Mouse (Mus musculus): ENCODE data around the gene Sgta.
A peak's percentile ranks its signal among the peaks of the same experiment; 100 is the strongest.
"Not testable (repeated sequence)": the region's sequence is repeated elsewhere in the genome, so short reads cannot be mapped to it uniquely, and the experiment has no call there.

Sgta gene

DNA sequence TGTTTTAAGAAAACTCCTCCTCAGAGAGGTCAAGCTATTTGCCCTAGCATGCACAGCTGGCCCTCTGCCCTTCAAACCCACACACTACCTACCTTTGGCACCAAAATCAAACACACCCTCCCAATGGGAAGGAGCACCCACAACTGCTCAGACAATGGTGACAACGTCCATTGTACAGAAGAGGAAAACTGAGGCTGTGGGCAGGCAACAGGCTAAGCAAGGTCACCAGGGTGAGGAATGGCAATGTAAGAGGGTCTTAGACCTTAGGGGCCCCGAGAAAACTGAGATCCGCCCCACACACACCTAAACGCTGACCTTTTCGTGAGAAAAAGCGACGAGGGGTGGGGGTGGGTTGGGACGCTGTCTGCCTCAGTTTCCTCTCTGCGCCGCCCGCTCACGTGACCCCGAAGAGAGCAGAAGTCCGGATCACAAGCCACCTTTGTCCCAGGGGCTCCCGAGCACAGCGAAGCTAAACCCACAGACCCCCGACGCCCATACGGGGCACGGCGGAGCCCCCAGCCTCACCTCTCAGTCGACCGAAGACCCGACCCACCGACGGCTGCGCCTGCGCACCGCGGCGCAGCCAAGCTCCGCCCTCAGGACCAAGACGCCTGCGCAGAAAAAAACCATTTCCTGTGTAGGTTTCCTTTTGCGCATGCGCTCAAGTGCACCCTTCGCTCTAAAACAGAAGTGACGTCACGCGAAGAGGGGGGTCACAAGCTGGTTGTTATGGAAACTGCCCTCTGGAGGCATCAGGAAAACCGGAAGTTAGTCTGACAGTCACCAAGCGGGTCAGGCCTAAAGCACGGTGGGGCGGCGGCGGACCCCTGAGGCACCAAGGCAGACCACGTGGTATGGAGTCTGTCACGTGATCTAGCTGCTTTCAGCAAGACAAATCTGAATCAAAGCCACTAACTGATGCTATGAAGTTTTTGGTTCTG lies at the start of gene Sgta:
Gene Sgta (minus strand): TSS at position 579 of the 941 bp plus-strand sequence.
- peak; percentile 99 for DNase-seq (ENCODE audit: low read depth, low spot score)

- DNase-seq (ENCODE audit: low read depth, low spot score): peak; percentile 81
Measured at GRCm38 (mm10) chr10:81106113-81106721, 46.2 kb upstream of the Sgta start.

DNA sequence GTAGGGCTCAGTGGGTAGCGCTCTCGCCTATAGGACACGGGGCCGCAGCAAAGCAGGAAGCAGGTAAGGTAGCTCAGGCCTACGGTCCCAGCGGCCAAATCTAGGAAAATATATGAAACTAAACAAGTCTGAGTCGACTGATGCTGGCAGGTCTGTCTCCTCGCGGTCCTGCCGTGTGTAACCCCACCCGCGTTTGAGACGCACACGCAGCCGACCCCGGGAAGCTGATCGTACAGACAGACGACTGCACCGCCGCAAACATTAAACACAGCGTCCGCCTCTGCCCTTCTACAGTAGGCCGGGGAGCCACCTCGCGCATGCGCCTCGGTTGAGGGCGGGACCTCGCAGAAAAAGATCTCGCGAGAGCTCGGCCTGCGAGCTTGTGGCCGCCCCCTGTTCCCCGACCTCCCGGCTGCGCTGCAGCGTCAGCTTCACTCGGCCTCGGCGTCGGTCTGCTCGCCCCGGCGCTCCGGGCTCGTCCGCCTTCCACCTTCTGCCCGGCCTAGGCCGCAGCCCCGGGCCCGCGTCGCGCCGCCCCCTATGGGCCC lies 45.7 kb upstream of the Sgta start, which contains the start of gene Map2k2:
Gene Map2k2 (plus strand): TSS at position 351 of the 548 bp plus-strand sequence.
- DNase-seq (ENCODE audit: low read depth, low spot score): peak; percentile 99

DNA sequence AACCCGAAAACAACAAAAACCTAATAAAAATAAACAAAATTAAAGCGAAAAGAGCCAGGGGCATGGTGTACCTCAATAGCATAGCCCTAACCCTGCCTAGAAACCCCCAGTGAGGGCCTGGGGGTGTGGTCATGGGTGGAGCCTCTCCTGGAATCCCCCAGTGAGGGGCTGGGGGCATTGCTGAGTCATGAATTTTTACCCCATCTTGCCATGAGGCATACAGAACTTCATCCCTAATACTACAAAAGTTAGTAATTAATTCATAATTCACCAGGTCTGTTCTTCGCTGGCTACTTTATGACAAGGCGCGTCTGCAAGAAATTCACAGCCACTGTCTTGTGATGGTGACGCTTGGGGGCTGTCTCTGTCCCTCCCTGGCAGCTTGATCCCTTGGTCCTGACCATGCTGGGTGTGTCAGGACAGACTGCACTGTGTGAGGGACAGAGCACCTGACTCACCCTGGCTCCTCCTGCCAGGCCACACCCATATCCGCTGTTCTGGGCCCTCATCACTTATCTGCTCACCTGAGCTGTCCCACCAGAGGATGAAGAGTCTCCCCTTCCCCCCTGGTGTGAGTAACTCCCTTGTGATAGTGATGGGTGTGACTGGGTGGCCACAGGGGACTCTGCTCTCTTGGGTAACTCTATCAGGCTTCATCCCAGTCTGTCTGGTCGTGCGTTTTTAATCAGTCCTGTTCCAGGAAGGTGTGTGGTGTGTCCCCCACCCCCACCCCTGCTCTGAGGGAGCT lies 35.1 kb upstream of the Sgta start:
- DNase-seq (ENCODE audit: low read depth, low spot score): no peak

GRCm38 (mm10) chr10:81092465-81093250 lies 32.7 kb upstream of the Sgta start:
- no peak for DNase-seq (ENCODE audit: low read depth, low spot score)

DNA sequence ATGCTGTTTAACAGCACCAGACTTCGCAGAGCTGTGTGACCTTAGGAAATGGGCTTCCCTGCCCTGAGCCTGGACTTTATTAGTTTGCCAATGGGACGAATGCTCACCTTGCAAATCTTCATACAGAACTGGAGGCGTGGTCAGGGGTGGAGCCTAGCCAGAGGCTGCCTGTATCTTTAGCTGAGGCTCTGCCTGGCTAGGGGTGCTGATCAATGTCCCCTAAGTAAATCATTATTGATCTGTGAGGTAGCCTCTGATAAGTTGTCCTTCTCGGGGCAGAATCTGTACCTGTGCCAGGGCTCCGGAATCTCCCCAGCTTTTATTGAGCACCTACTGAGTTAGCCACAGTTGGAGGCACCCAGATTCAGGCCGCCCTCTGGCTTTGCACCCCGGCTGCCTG lies 30.6 kb upstream of the Sgta start:
- no peak for DNase-seq (ENCODE audit: low read depth, low spot score)

DNA sequence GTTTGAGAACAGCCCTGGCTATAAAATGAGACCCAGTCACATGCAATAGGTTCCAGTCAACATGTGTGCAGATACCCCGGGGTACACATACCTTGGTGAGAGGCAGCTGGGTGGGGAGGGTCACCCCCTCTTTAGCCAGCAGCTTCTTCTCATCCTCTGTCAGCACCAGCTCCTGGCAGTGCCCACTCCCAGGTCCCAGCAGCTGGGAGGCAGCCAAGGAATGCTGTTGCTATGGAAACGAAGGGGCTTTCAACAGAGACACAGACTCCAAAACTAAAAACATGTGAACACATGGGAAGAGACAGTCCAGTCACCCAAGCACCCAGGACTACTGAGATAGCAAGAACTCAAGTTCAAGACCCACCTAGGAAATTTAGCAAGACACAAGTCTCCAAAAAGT lies 29.2 kb upstream of the Sgta start:
- DNase-seq (ENCODE audit: low read depth, low spot score): no peak

DNA sequence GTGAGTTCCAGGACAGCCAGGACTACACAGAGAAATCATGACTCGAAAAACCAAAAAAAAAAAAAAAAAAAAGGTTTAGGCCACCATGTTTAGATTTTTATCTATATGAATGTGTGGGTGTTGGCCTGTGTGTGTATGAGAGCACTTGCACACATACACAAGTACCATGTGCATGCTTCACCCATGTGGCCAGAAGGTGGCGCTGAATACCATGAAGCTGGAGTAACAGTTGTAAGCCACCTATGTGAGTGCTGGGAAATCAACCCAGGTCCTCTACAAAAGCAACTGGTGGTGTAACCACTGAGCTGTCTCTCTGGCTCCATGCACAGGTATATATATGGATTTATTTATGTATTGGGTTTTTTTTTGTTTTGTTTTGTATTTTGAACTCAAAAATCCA lies 27.0 kb upstream of the Sgta start:
- peak; percentile 64 for DNase-seq (ENCODE audit: low read depth, low spot score)

DNA sequence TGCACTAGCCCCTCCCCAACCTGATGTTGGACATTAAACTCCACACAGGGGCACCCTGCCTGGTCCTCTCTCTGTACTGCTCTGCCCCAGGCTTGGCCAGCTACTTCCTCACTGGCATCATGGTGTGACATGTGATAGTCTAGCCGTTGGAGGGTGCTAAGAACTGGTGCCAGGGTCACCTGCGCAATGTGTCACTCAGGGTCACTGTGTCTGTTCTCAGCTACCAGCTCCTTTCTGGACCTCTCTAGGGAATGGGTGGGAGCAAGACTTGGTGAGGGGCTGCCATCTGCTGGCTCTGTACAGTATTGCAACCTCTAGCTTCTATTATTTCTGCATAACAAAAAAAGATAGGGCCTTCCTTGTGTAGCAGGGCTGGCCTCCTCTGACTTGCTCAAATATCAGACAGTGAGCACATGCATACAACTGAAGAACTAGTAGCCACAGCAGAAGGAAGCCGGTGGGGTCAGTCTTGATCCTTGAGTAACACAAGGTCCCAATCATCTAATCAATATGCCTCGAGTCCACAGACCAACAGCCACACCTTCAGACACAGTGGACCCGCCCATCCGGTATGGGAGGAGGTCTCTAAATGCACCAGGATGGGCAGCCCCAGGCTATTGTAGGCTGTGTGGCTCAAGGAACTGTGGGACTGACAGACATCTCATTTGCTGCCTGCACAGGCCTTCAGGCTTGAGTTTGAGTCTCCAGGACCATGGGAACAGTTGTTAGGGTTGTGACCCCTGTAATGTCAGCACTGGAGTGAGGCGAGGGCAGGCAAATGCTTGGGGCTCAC lies 22.4 kb upstream of the Sgta start:
- peak; percentile 66 for DNase-seq (ENCODE audit: low read depth, low spot score)

- DNase-seq (ENCODE audit: low read depth, low spot score): no peak
Measured at GRCm38 (mm10) chr10:81080008-81080655, 20.2 kb upstream of the Sgta start.

- no peak for DNase-seq (ENCODE audit: low read depth, low spot score)
Measured at GRCm38 (mm10) chr10:81077916-81078315, 17.9 kb upstream of the Sgta start.

DNA sequence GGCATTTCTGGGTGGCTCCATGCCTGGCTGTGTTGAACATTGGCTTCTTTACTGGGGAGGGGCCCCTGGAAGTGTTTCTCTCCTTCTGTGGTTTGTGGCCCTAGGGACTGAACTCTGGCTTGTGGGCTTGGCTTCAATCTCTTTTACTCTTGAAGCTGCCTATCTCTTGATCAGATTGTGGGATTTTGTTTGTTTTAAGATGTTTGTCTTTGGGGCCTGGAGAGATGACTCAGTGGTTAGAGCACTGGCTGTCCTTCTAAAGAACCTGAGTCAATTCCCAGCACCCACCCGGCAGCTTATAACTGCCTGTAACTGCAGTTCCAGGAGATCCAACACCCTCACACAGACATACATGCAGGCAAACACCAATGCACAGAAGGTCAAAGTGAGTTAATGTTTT lies 16.4 kb upstream of the Sgta start:
- no peak for DNase-seq (ENCODE audit: low read depth, low spot score)

DNA sequence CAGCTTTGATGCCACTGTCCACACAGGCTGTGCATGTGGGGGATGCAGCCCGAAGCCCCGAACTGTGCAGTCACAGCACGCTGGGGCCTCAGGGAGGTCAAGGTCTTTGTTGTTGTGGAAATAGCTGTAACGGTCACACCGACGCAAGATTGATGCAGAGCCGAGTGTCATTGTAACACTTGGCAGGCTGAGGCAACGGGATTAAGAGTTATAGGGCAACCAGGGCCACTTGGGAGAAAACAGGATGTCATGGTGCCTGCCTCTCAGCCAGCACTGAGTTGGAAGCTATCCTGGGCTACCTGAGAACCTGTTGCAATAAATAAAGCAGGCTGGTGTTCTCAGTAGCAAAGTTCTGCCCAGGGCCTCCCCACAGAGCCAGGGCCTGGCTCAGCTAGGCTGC lies 15.8 kb upstream of the Sgta start:
- no peak for DNase-seq (ENCODE audit: low read depth, low spot score)

- DNase-seq (ENCODE audit: low read depth, low spot score): peak; percentile 51
Measured at GRCm38 (mm10) chr10:81073464-81073863, 13.5 kb upstream of the Sgta start.

DNA sequence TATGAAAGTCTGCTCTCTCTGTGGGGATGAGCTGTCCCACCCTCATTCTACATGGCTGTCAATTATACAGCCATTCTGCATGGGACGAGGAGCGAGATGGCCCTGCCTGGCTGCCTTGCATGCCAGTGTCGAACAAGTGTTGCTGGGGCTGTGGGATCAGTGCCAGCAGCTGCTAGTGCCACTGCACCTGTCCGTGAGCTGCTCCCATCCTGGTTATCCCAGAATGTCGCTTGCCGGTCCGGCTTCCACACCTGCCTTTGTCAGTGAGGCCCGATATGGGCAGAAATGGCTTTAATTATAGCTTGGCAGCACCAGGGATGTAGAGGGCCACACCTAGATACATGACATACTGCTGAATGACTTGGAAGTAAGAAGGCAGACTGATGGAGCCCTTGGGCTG lies 12.3 kb upstream of the Sgta start:
- DNase-seq (ENCODE audit: low read depth, low spot score): no peak

DNA sequence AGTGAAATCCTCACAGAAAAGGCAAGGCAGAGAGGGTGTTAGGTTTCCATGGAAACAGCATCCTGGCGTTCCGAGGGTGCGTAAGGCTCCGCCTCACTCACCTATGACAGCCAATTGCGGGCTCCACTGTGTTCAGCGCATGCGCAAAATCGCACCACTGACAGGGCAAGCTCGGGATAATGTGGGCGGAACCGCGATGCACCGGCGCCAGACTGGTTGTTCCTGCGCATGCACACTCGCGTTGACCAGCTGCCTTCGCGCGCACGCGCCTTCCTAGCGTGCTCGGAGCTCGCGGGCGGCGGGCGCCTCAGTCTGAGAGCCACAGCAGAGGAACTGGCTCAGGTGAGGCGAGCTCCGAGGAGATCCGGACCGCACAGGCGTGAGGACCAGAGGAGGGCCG lies 9.9 kb upstream of the Sgta start, which contains the start of gene Thop1:
Gene Thop1 (plus strand): TSS at position 200 of the 400 bp plus-strand sequence.
- peak; percentile 99 for DNase-seq (ENCODE audit: low read depth, low spot score)

DNA sequence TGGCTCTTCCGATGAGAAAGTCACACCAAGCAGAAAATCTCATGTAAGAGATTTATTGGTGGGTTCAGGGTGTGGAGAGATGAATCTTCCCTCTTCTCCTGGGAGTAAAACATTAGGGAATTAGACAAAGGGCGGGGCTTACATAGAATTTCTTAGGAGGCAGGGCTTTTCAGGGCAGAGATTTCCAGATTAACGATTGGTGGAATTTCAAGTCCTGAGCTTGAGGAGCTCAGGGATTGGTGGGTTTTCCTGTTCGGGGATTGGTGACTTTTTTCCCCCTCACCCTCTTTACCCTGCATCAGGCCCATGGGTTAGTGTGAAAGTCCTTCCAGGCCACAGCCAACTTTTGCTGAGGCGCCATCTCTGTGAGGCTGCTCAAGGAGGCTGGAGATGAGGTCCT lies 8.7 kb upstream of the Sgta start:
- DNase-seq (ENCODE audit: low read depth, low spot score): no peak

GRCm38 (mm10) chr10:81064519-81064918 lies 4.5 kb upstream of the Sgta start:
- not testable (repeated sequence) for DNase-seq (ENCODE audit: low read depth, low spot score)

DNA sequence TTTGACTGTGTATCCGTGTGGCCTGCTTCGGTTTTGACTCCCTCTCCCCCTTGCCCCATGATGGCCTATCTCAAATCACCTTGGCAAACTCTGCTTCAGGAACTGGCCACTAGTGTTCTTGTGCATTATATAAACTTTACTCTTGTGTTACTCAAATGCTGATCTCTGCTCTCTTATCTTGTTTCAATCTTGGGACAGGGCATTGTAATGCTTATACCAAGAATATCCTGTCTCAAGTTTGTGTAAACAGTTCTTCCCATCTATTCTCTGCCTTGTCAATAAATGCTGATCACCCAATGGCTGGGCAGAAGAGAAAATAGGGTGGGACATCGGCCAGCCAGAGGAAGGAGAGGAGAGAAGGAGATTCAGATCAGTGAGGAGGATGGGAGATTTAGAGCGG lies 2.7 kb upstream of the Sgta start:
- no peak for DNase-seq (ENCODE audit: low read depth, low spot score)

GRCm38 (mm10) chr10:81058896-81059295 lies 1.1 kb downstream of the Sgta start:
- no peak for DNase-seq (ENCODE audit: low read depth, low spot score)

Data from A20 (cell line).